Mouse (Mus musculus) common myeloid progenitor, adult 5-6 weeks (primary cell): Measurements from ENCODE around the gene Nos1. TPM values are rescaled to one million over a fixed set of nuclear protein-coding genes. Genes with fewer than 3 reads are reported as not detected.
A peak's percentile ranks its signal among the peaks of the same experiment; 100 is the strongest.

Experiments
- ATAC-seq: replicated peaks from 2 replicates; pipeline ENCODE4 v1.8.0; 2016; ENCODE audit warnings: low read depth, mild to moderate bottlenecking, moderate TSS enrichment, inconsistent platforms; ENCODE audit not compliant: poor library complexity, severe bottlenecking
- total RNA-seq: library from RNA; stranded (forward); fragments of 200-1000, 187-1606 nt; gene quantifications from 2 replicates; pipeline ENCODE4 v1.2.3, GENCODE M21; 2017

Nos1 gene
- total RNA-seq, 1 experiment from 2014 or later: not detected

- ATAC-seq: no peak
Observed at GRCm38 (mm10) chr5:117949393-117949792, 168.6 kb downstream of the Nos1 start.

GRCm38 (mm10) chr5:117953893-117954292 is 173.1 kb downstream of the Nos1 start:
- peak; percentile 77 for ATAC-seq

- ATAC-seq: no peak
Observed at GRCm38 (mm10) chr5:117954429-117954828, 173.6 kb downstream of the Nos1 start.

- ATAC-seq: peak; percentile 50
Observed at GRCm38 (mm10) chr5:117955675-117956420, 175.0 kb downstream of the Nos1 start.

- no peak for ATAC-seq
Observed at GRCm38 (mm10) chr5:117964750-117965149, 183.9 kb downstream of the Nos1 start.

GRCm38 (mm10) chr5:117966956-117967355 is 186.1 kb downstream of the Nos1 start:
- ATAC-seq: no peak

- peak; percentile 45 for ATAC-seq
Observed at GRCm38 (mm10) chr5:117967659-117968069, 186.8 kb downstream of the Nos1 start.

GRCm38 (mm10) chr5:117969681-117970427 is 189.0 kb downstream of the Nos1 start:
- ATAC-seq: no peak

- ATAC-seq: no peak
Observed at GRCm38 (mm10) chr5:117976263-117976656, 195.4 kb downstream of the Nos1 start.

GRCm38 (mm10) chr5:117976657-117977500 is 196.0 kb downstream of the Nos1 start, which contains the start of gene Fbxo21:
Fbxo21 (plus strand) TSS chr5:117976730.
- peak; percentile 93 for ATAC-seq

GRCm38 (mm10) chr5:117977501-117978158 is 196.8 kb downstream of the Nos1 start:
- ATAC-seq: peak; percentile 55

- peak; percentile 13; the same call in 1 of the 2 replicates for ATAC-seq
Observed at GRCm38 (mm10) chr5:117978159-117978697, 197.4 kb downstream of the Nos1 start.

GRCm38 (mm10) chr5:117979082-117979481 is 198.2 kb downstream of the Nos1 start:
- no peak for ATAC-seq

GRCm38 (mm10) chr5:117980921-117981320 is 200.1 kb downstream of the Nos1 start:
- no peak for ATAC-seq

- ATAC-seq: no peak
Observed at GRCm38 (mm10) chr5:117981943-117982342, 201.1 kb downstream of the Nos1 start.

- no peak for ATAC-seq
Observed at GRCm38 (mm10) chr5:117986327-117986726, 205.5 kb downstream of the Nos1 start.

- no peak for ATAC-seq
Observed at GRCm38 (mm10) chr5:117987891-117988290, 207.1 kb downstream of the Nos1 start.

GRCm38 (mm10) chr5:117988367-117988766 is 207.5 kb downstream of the Nos1 start:
- no peak for ATAC-seq

GRCm38 (mm10) chr5:117989773-117990172 is 208.9 kb downstream of the Nos1 start:
- no peak for ATAC-seq

- ATAC-seq: no peak
Observed at GRCm38 (mm10) chr5:117990957-117991356, 210.1 kb downstream of the Nos1 start.
